26 mouse cellular contexts compared by ENCODE assay signal in genomic region chr8:86058618-86059017, GRCm38 (mm10).
"Had no signal": no experiment of that assay in that cellular context is flagged by ENCODE, and none has a peak within 500 bp of the region (broad histone marks: within the 10 kb centered on the region; RNA-seq: fewer than 3 reads in every experiment).

No protein-coding gene starts in this region.

- H3K9me3 ChIP-seq: embryonic facial prominence, embryonic 10.5 days; embryonic facial prominence, embryonic 12.5 days; embryonic facial prominence, embryonic 13.5 days; embryonic facial prominence, embryonic 15.5 days; forebrain, embryonic 10.5 days; forebrain, embryonic 12.5 days; forebrain, embryonic 13.5 days; forebrain, embryonic 15.5 days had no signal

- DNase-seq: cerebellum, adult 9-11 months; cerebellum, postnatal 10 days; cerebellum, postnatal 14 days; cerebellum, postnatal 25 days; cerebellum, postnatal 36 days; embryo, embryonic 11 days; forebrain, postnatal 0 days; gastrocnemius, adult 2 months; gastrocnemius, postnatal 10 days; gastrocnemius, postnatal 14 days; gastrocnemius, postnatal 25 days; gastrocnemius, postnatal 36 days; heart, adult 11 months; heart, adult 18-20 months; heart, adult 2 months had no signal

- ATAC-seq: forebrain, embryonic 13.5 days; forebrain, embryonic 14.5 days; forebrain, embryonic 15.5 days; forebrain, embryonic 16.5 days; forebrain, postnatal 0 days had no signal

- H3K4me2 ChIP-seq: embryonic facial prominence, embryonic 12.5 days; embryonic facial prominence, embryonic 13.5 days; embryonic facial prominence, embryonic 15.5 days; forebrain, embryonic 12.5 days; forebrain, embryonic 13.5 days; forebrain, embryonic 15.5 days had no signal

- H3K27me3 ChIP-seq: embryonic facial prominence, embryonic 12.5 days; embryonic facial prominence, embryonic 13.5 days; embryonic facial prominence, embryonic 15.5 days; forebrain, embryonic 12.5 days; forebrain, embryonic 13.5 days; forebrain, embryonic 15.5 days had no signal

- H3K4me3 ChIP-seq: embryonic facial prominence, embryonic 10.5 days; embryonic facial prominence, embryonic 12.5 days; embryonic facial prominence, embryonic 13.5 days; embryonic facial prominence, embryonic 15.5 days; erythroblast, embryonic 14.5 days; forebrain, embryonic 10.5 days; forebrain, embryonic 12.5 days; forebrain, embryonic 13.5 days; forebrain, embryonic 15.5 days; gastrocnemius, adult 2 months; heart, adult 2 months had no signal

- H3K36me3 ChIP-seq: forebrain, embryonic 15.5 days had no signal

- H3K27ac ChIP-seq: embryonic facial prominence, embryonic 10.5 days; embryonic facial prominence, embryonic 12.5 days; embryonic facial prominence, embryonic 13.5 days; embryonic facial prominence, embryonic 15.5 days; forebrain, embryonic 10.5 days; forebrain, embryonic 12.5 days; forebrain, embryonic 13.5 days; forebrain, embryonic 15.5 days; gastrocnemius, adult 2 months; heart, adult 2 months had no signal

- H3K4me1 ChIP-seq: embryonic facial prominence, embryonic 10.5 days; embryonic facial prominence, embryonic 12.5 days; embryonic facial prominence, embryonic 13.5 days; embryonic facial prominence, embryonic 15.5 days; forebrain, embryonic 10.5 days; forebrain, embryonic 12.5 days; forebrain, embryonic 13.5 days; forebrain, embryonic 15.5 days had no signal

- H3K9ac ChIP-seq: embryonic facial prominence, embryonic 12.5 days; embryonic facial prominence, embryonic 13.5 days; embryonic facial prominence, embryonic 15.5 days; forebrain, embryonic 12.5 days; forebrain, embryonic 13.5 days; forebrain, embryonic 15.5 days; forebrain, postnatal 0 days had no signal
